Mouse (Mus musculus): ENCODE data around the gene P2rx2.

P2rx2 gene

GRCm38 (mm10) chr5:110330508-110330907 lies 12.5 kb downstream of the P2rx2 start:
- DNase-seq (ENCODE audit: low spot score): no peak

DNA sequence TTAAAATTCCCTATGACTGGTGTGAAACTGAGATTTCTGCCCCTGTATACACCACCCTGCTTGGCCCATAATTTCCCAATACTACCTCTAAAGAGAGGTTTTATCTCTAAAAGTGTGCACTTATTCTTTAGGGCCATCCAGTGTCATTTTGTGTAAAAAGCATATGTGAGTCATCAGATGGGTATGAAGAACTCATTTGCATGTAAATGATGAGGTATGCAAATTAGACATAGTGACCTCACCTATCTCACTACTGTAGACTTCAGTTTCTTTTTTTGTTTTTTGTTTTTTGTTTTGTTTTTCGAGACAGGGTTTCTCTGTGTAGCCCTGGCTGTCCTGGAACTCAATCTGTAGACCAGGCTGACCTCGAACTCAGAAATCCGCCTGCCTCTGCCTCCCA lies 29.9 kb downstream of the P2rx2 start:
- no peak for DNase-seq (ENCODE audit: low spot score)

- DNase-seq (ENCODE audit: low spot score): no peak
Observed at GRCm38 (mm10) chr5:110308861-110309260, 34.2 kb downstream of the P2rx2 start.

DNA sequence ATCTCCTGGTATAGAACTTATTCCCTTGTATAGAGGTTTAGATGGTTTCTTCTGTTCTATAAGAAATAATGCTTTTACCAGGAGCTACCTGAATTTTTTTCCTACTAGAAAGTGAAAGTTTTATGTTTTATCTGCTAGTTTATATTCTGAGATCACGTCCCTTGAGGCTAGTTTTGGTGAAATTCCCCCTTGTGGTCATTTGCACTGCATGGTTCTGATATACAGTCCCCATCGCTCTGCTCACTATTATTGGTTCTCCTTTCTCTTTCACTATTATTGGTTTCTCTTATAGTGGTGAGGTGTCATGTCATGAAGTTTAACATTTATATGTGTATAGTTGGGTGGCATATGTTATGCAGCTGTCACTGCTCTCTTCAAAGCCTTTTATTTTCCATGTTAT lies 42.4 kb downstream of the P2rx2 start:
- DNase-seq (ENCODE audit: low spot score): no peak

DNA sequence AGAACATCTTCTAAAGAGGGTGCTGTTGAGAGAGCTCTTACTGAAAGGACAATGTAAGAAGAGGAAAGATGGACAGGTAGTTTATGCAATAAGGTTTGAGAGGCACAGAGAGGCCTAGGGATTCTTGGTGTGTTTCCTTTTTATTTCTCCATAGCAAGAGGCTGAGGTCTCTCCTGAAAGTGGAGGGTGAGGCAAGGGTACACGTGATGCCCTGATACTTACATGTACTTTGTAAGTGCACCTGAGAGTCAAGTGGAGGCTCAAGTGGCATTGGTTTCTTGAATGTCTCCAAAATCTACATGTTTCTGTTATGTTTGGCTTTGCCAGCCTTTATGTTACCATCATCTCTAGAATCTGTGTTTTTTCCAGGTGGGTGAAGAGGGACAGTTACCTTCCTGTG lies 46.4 kb downstream of the P2rx2 start:
- no peak for DNase-seq (ENCODE audit: low spot score)

DNA sequence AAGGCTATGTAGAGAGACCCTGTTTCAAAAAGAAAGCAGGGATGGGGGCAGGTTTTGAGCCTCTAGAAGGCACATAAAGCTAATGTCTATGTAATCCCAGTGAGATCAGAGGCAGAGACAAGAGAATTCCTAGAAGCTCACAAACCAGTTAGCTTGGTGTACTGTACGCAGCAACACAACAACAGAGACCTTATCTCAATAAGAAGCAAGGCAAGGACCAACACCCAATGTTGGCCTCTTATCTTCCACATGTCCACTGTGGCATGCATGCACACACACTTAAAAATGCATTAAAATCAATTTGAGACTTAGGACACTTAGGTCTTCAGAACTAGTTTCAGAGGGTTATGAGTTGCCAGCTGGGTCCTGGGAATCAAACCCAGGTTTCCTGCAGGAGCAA lies 51.4 kb downstream of the P2rx2 start:
- no peak for DNase-seq (ENCODE audit: low spot score)
